Mouse (Mus musculus): ENCODE measurements around the gene Blcap.

Gene Blcap

GRCm38 (mm10) chr2:157559858-157560257 lies 11.2 kb downstream of the Blcap start, which contains the start of gene Nnat:
TSS of gene Nnat (plus strand) at chr2:157560078.
- peak; percentile 92 for DNase-seq (ENCODE audit: low spot score)

GRCm38 (mm10) chr2:157559440-157559839 lies 11.6 kb downstream of the Blcap start:
- DNase-seq (ENCODE audit: low spot score), result peak; percentile 67

GRCm38 (mm10) chr2:157558520-157558919 lies 12.6 kb downstream of the Blcap start:
- peak; percentile 69 for DNase-seq (ENCODE audit: low spot score)

- DNase-seq (ENCODE audit: low spot score), result no peak
Observed at GRCm38 (mm10) chr2:157558051-157558450, 13.0 kb downstream of the Blcap start.

- DNase-seq (ENCODE audit: low spot score), result no peak
Observed at GRCm38 (mm10) chr2:157556074-157556698, 14.9 kb downstream of the Blcap start.

DNA sequence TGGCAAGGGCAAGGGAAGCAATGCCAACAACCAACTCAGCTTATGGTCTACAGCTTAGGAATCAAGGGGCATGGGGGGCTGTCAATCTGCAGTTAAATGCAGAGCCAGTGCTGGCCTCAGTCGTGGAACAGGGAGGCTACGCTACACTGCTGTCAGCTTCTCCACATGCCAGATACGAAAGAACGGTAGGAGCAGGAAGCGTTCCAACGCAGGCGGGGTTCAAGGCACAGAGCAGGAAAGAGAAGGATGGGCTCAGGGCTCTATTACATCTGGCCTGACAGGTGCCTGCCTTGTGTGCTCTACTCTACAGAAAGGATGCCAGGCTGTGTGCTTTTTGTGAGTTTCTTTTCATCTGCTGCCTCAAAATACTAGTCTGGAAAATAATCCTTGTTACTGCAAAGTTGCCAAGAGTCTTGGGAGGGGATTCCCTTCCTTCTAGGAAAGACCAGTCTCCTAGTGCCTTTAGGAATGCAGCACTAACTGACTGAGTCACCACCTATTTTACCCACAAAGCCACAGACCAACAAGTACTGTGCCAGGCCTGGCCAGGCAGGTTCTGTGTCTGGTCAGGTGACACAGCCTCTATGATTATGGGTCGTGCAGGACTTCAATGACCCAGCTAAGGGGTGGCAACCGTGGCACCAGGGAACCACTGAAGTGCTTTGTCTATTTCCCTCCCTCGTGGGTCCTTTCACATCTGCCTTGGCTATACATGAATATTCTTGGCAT lies 18.8 kb downstream of the Blcap start:
- no peak for DNase-seq (ENCODE audit: low spot score)

GRCm38 (mm10) chr2:157550292-157550691 lies 20.8 kb downstream of the Blcap start:
- DNase-seq (ENCODE audit: low spot score), result no peak

GRCm38 (mm10) chr2:157546686-157547085 lies 24.4 kb downstream of the Blcap start:
- DNase-seq (ENCODE audit: low spot score), result peak; percentile 31

GRCm38 (mm10) chr2:157544333-157544888 lies 26.7 kb downstream of the Blcap start:
- DNase-seq (ENCODE audit: low spot score), result no peak

DNA sequence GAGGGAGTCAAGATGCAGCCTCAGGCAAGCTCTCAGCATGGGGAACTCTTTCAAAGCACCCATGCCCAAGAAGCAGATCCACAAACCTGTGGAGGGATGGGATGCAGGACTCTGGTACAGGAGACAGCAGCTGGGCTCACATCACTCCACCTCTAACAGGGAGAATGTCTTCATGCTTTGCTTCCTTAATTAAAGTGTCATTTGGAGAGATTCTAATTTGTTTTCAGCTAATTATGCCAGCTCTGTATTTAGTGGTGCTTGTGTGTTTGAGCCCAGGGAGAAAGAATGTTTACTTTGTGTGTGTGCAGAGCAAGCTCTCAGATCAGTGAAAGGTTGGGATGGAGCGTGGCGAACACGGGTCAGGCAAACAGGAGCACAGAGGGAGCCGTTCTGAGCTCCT lies 28.7 kb downstream of the Blcap start:
- no peak for DNase-seq (ENCODE audit: low spot score)

DNA sequence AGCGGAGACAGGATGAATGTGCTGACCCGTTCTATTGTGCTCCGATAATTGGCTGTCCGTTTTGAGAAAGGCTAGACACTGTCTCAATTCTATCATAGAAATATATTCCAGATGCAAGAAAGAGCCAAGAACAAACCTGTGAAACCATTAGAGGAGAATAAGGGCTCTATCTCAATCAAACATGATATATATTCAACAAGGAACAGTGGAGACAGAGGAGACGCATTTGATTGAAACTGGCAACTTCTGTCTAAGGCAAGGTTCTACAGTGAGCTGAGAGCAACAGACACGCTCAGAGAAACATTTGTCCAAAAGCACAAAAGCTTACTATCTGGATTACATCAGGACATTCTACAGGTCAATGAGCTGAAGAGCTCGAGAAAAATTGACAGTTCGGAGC lies 29.4 kb downstream of the Blcap start:
- DNase-seq (ENCODE audit: low spot score), result no peak

- peak; percentile 20 for DNase-seq (ENCODE audit: low spot score)
Observed at GRCm38 (mm10) chr2:157540953-157541569, 30.0 kb downstream of the Blcap start.

GRCm38 (mm10) chr2:157540073-157540952 lies 30.8 kb downstream of the Blcap start:
- DNase-seq (ENCODE audit: low spot score), result peak; percentile 12

DNA sequence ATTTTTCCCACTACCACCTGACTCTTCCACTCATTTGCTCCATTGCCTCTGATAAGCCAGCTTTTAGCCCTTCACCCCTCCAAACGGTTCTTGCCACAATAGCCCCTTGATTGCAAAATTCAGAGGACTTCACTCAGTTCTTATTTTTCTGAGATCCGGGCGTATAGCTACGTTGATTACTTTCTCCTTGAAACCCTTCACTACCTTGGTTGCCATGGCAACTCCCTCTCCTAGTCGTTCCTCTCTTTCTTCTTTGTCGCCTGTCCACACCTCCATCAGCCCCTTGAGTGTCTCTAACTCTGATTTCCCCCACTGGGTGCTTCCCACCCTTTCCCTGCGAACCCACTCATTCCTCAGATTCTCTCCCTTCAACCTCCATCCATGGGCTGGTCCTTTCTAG lies 34.0 kb downstream of the Blcap start:
- peak; percentile 36 for DNase-seq (ENCODE audit: low spot score)

DNA sequence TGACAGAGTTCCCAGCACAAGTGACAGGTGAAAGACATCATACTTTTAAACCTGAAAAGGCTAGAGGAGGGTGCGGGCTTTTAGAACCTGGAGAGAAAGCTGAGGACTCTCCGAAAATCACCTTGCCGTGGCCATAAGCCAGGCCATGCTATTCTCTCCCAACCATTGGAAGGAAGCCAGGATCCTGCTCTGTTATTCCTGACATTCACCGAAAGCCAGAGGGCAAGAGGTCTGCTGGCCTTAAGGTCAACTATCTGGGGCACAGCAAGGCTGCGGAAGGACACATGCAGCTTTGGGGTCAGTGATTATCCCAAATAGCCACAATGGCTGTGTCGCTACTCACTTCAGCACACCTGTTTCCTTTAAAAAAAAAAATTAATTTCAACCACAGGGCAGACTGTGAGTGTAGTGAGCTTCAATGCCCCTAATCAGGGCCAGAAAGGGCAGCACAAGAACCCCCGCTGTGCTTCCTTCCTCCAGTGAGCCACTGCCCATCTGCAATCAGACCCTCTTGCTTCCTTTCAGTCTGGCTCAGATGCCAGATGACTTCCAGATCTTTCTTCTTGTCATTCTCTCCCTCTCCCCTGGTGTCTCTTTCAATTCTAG lies 34.5 kb downstream of the Blcap start:
- peak; percentile 77 for DNase-seq (ENCODE audit: low spot score)

DNA sequence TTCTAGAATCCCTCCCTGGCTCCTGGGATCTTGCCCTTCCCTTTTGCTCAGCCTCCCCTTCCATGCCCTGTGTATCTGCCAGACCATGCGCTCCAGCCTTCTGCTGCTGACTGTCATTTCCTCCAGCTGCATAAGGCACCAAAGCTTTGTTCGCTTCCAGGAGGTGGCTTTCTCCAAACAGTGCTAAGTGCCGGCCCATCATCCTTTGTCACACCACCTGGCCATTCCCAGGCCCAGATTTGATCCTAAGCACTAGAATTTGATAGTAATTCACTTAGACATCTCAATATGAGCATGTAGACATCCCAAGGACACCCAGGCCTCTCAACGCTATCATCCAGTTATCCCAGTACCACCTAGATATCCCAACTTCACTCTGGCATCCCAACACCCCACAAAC lies 36.9 kb downstream of the Blcap start:
- peak; percentile 36 for DNase-seq (ENCODE audit: low spot score)

GRCm38 (mm10) chr2:157531681-157532426 lies 39.2 kb downstream of the Blcap start:
- peak; percentile 61 for DNase-seq (ENCODE audit: low spot score)

GRCm38 (mm10) chr2:157530056-157530955 lies 40.8 kb downstream of the Blcap start:
- DNase-seq (ENCODE audit: low spot score), result peak; percentile 19

DNA sequence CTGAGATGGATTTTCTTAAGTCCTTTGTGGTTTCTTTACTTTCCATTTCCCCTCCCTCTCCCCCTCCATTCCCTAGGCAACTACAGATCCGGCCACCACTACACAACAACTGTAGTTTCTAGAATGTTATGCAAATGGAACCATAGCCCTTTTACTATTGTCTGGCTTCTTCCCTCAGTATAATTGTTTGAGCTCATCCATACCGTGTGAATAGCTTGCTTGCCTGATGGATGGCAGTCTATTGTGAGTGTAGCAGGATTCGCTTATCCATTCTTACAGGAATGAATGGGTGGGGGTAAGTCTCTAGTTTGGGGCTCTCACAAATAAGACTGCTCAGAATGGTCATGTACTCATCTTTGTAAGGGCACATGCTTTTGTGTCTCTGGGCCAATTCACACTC lies 48.5 kb downstream of the Blcap start:
- DNase-seq (ENCODE audit: low spot score), result no peak

DNA sequence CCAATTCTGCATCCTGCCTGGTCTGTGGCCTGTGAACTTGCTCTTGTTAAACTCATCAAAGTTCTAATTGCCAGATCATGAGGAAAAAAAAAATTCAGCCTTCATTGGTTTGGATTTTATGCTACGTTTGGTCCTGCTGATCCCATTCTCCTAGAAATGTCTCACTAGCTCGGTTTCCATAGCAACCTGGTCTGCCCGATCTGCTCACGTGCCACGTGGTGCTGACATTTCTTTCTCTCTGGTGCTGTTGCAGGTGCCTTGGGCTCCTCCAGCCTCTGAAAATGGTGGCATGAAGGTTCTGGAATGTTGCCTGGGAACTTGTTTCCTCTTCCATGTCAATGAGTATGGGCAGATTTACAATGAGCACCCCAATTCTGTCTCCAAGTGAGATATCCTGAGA lies 50.6 kb downstream of the Blcap start:
- peak; percentile 74 for DNase-seq (ENCODE audit: low spot score)
